Mouse (Mus musculus) heart, adult 2 months (tissue): ENCODE data around the gene Oard1.

Experiments used
- CTCF ChIP-seq: fragments of 200-600 bp; IDR thresholded peaks from 2 replicates; pipeline ENCODE4 v1.8.1; 2022; ENCODE audit warnings: antibody characterized with exemption, mild to moderate bottlenecking, moderate library complexity
- POLR2A ChIP-seq: fragments of 200-500 bp; IDR thresholded peaks from 2 replicates; pipeline ENCODE4 v1.6.1; 2011; ENCODE audit warnings: mild to moderate bottlenecking, low read depth, low read length, control low read depth; ENCODE audit not compliant: insufficient read depth

DNA sequence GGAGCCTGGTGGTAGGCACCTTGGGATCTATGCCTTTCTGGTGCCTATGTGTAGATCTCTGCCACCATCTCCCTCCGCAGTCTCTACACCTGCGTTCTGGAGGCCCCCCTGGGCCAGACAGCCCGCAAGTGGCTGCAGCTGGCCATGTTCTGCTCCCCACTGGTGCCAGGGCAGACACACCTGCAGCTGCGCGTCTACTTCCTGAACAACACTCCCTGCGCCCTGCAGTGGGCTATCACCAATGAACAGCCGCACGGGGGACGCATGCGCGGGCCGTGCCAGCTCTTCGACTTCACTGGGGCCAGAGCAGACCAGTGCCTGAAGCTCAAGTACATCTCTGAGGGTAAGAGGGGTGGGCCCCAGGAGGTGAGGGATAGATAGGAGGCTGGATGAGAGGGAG is 52.3 kb downstream of the Oard1 start:
- TF ChIP-seq CTCF, result no peak
- no peak for TF ChIP-seq POLR2A
